Mouse (Mus musculus) sigmoid colon, adult 10 weeks (tissue): ENCODE measurements around the gene Fndc5. TPM values are rescaled to one million over a fixed set of nuclear protein-coding genes. Genes with fewer than 3 reads are reported as not detected.

ENCODE experiments used
- polyA plus RNA-seq: library from polyadenylated mRNA; stranded (reverse); fragments of 350-450 nt; fragmentation: Illumina TruSeq; extraction: RNeasy Lipid Tissue Mini Kit (QIAGEN cat#74804); gene quantifications from one replicate; pipeline ENCODE4 v1.2.3, GENCODE M21; 2014; ENCODE audit warnings: low read depth, low replicate concordance

The Fndc5 gene
- 2.3 TPM for polyA plus RNA-seq

GRCm38 (mm10) chr4:129136579-129137391 is at the start of gene Fndc5:
TSS of gene Fndc5 (plus strand) at chr4:129136999.

DNA sequence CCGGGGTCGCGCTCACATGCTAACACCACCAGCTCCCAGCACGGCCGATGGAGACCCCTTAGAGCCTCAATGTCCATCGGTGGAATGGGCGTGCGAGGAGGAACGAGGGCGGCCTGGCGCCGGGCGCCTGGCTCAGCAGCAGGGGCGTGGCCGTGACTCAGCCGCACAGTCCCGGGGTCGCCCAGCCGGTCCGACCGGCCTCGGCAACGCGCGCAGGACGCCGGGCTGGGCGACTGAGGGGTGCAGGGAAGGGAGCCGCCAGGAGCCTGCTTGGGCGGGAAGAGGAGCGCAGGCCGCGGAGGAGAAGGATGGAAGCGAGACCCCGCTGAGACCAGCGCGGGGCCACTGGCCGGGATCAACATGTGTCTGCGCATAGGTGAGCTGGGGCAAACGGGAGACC is 31.4 kb upstream of the Fndc5 start, which contains the start of gene Tmem54:
TSS of gene Tmem54 (plus strand) at position 193 of the 400 bp plus-strand sequence.

GRCm38 (mm10) chr4:129121569-129122086 is 15.2 kb upstream of the Fndc5 start, which contains the start of gene Hpca:
TSS of gene Hpca (minus strand) at chr4:129122036.

DNA sequence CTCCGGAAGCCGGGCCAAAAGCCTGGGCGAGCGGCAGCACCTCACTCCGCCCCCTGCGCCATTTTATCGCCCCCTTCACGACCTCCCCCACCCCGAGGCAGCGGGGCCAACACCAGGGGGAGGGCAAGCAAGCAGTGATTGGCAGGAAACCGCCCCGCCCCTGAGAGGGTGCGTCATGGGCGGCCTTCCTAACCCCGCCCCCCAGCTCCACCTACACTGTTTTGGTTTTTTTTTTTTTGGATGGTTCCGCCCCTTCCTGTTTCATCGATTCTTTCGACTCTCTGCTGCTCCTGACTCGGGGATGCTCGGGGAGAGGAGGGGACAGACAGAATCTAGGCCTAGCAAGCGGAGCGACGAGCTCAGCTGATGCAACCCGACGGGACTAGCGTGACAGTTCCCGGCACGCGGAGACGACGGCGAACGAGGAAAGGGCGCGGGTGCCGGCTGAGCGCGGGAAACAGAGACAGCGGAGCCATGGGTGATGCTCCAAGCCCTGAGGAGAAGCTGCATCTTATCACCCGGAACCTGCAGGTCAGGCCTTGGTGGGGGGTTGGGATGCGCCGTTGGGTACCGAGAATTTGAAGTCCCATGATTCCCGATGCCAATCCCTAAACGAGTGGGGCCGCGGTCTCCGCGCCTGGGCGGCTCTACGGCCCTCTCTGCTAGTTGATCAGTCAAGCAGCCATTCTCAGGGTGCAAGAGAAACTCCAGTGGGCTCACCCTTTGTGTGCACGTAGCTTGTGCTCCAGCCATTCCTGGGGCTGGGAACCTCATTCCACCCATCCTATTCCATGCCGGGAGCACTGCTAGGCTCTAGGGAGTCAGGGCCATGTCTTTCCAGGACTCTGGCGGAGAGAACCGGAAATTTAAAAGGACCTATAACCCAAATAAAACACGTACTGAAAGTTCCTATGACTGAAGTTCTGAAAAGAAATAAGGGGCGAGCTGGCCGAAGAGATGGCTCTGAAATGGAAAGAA is 53.0 kb downstream of the Fndc5 start, which contains the start of the genes S100pbp and Yars:
TSS of gene S100pbp (minus strand) at position 186 of the 978 bp plus-strand sequence.
TSS of gene Yars (plus strand) at position 219 of the 978 bp plus-strand sequence.

Other genes with a start within 250 kb of the Fndc5 start
- not detected for gene Azin2, start 174.6 kb upstream of the Fndc5 start, polyA plus RNA-seq
- gene Ak2, start 145.0 kb upstream of the Fndc5 start, polyA plus RNA-seq = 89.8 TPM
- 16.6 TPM for gene Rnf19b, start 78.7 kb upstream of the Fndc5 start, polyA plus RNA-seq
- 1.1 TPM for gene Tmem54, start 31.5 kb upstream of the Fndc5 start, polyA plus RNA-seq
- not detected for gene Hpca, start 15.0 kb upstream of the Fndc5 start, polyA plus RNA-seq
- gene S100pbp, start 52.7 kb downstream of the Fndc5 start, polyA plus RNA-seq = 67.4 TPM
- 10.1 TPM for gene Yars, start 52.8 kb downstream of the Fndc5 start, polyA plus RNA-seq
- 16.0 TPM for gene C77080, start 124.4 kb downstream of the Fndc5 start, polyA plus RNA-seq
- gene Sync, start 150.6 kb downstream of the Fndc5 start, polyA plus RNA-seq = 2.7 TPM
- gene Rbbp4, start 198.4 kb downstream of the Fndc5 start, polyA plus RNA-seq = 146 TPM
- 137 TPM for gene Zbtb8os, start 198.7 kb downstream of the Fndc5 start, polyA plus RNA-seq
- gene Zbtb8a, start 241.1 kb downstream of the Fndc5 start, polyA plus RNA-seq = 4.0 TPM